Mouse (Mus musculus) 3T3-L1 (cell line): ENCODE results near the gene Mbd3.
"Not testable (repeated sequence)": the region's sequence is repeated elsewhere in the genome, so short reads cannot be mapped to it uniquely, and the experiment has no call there.

Source experiments
- DNase-seq: peaks from one replicate; pipeline ENCODE4 v3.0.0-alpha.2; 2015; ENCODE audit warnings: low read depth, low spot score

Mbd3 gene

DNA sequence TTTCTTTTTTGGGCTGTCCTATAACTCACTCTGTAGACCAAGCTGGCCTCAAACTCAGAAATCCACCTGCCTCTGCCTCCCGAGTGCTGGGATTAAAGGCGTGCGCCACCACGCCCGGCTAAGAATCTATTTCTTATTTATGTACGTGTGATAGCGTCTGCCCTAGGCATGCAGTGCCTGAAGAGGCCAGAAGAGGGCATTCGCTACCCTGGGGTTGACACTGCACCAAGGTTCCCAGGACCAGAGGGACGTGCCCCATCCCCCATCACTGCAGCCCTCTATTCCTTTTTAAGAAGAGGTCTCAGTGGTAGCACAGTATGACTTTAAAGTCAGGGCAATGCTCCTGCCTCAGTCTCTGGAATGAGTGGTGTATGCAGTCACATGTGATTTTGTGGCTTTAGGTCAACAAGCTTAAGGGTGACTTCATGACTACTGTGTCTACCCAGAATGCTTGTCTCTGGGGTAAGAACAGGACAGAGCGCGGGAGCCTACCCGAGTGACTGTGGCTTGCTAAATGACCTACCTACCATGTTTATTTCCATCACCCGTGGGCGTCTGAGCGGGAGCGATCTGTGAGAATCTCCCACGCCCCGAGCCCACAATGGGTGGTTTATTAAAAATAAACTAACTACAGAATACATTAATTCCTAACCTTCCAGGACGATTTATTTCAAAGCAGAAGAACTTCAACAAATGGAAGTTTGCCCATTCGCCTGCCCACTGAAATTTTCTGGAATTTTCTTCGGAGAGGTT is 29.2 kb downstream of the Mbd3 start:
- no peak for DNase-seq

DNA sequence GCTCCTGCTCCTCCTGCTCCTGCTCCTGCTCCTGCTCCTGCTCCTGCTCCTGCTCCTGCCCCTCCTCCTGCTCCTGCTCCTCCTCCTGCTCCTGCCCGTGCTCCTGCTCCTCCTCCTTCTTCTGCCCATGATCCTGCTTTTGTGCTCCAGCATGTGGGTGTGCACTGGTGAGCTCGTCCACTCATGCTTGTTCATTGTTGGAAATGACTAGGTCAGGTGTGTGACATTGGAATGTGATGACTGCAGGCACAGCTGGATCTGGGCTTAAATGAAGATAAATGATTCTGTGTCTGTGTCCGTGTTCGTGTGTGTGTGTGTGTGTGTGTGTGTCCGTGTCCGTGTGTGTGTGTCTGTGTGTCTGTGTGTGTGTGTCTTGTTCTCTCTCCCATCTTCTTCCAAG is 31.0 kb downstream of the Mbd3 start:
- DNase-seq = peak; percentile 56

DNA sequence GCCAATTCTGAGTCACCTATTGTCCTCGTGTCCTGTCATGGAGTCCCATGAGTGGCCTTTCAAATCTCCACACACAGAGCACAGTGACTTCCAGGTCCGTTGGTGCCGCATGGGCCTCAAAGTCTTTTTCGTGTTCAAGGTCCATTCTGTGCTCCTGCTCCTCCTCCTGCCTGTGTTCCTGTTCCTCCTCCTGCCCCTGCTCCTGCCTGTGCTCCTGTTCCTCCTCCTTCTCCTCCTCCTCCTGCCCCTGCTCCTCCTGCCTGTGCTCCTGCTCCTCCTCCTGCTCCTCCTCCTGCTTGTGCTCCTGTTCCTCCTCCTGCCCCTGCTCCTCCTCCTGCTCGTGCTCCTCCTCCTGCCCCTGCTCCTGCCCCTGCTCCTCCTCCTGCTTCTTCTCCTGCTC is 31.4 kb downstream of the Mbd3 start:
- no peak for DNase-seq

DNA sequence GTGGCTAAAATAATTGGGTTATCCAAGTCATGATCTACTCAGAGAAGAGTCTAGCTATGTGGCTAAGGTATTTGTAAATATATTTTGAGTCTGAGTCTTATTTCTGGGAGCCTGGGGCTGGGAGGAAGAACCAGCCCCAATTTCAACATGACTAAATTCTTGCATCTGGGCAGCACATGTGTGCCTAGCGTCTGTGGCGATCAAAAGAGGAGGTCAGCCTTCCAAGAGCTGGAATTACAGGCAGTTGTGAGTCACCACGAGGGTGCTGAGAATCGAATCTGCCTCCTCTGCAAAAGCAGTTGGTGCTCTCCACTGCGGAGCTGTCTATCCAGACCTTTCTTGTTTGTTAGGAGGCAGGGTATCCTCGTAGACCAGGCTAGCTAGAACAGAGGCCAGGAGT is 33.6 kb downstream of the Mbd3 start:
- DNase-seq = peak; percentile 83

DNA sequence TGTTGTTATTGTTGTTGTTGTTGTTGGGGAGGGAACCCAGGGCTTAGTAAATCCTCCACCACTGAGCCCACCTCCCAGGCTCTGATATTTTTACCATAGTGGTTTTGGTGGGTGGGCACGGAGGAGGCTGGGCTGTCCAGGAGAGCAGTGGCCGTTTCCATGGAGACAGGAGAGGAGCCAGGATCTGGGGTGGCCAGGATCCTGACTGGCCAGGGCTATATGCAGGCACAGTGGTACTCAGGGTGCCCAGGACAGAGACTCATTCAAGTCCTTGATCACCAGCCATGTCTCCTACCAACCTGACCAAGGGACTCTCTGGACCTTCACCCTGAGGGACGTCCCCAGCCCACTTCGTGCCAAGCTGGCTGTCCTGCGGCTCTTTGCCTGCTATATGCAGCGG is 35.6 kb downstream of the Mbd3 start:
- DNase-seq = no peak

DNA sequence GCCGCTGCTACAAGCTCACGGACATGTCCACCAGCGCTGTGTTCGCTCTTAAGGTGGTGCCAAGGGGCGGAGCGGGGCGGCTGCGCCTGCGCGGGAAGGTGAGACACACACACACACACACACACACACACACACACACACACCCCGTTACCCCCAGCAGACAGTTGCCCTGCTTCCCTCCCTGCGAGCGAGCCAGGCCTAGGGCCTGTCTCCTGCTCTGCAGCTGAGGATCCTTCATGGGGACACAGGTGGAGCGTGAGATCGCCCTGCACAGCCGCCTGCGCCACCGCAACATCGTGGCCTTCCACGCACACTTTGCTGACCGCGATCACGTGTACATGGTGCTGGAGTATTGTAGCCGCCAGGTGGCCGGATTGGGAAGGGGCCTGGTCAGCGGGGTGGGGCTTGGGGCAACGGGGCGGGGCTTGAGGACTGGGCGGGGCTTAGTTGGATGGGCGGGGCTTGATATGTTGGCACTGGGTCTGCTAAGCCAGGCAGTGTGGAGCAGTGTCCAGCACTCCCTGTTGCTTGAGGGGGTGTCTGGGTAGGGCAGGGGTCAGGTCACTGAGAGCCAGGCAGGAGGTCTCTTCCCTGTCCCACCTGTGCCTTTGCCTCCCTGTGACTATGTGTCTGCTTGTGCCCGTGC is 41.2 kb downstream of the Mbd3 start:
- DNase-seq = no peak

DNA sequence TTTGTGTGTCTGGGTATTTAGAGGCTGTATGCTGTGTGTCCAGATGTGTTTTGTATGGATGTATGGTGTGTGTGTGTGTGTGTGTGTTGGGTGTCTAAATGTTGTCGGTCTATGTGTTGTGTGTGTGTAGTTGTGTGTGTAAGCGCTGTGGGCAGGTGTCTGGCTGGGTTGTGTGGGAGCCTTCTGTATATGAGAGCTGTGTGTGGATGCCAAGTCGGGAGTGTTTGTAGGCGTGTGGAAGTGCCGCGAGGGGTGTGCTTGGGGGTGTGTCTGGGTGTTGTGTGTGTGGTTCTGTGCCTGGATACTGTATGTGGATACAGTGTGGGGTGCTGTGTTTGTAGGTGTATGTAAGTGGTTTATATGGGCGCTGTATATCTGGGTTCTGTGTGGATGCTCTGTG is 42.0 kb downstream of the Mbd3 start:
- DNase-seq = no peak

DNA sequence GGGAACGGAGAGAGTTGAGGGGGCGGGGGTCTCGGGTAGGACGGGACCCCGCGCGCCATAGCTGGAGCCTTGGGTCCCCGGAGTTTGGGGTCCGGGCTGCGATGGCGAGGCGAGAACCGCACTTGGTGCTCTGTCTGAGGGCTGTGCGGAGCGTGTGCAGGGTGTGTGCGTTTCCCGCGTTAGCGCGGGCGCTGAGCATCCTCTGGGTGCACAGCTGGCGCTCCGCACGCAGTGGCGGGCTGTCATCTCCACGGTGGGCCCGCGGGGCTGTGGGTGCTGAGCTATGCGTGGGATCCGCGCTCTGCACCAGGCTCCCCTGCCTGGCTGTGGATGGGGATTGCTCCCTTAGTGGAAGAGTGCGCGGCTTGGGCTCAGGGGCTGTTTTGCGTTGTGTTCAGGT is 42.6 kb downstream of the Mbd3 start:
- DNase-seq = no peak

DNA sequence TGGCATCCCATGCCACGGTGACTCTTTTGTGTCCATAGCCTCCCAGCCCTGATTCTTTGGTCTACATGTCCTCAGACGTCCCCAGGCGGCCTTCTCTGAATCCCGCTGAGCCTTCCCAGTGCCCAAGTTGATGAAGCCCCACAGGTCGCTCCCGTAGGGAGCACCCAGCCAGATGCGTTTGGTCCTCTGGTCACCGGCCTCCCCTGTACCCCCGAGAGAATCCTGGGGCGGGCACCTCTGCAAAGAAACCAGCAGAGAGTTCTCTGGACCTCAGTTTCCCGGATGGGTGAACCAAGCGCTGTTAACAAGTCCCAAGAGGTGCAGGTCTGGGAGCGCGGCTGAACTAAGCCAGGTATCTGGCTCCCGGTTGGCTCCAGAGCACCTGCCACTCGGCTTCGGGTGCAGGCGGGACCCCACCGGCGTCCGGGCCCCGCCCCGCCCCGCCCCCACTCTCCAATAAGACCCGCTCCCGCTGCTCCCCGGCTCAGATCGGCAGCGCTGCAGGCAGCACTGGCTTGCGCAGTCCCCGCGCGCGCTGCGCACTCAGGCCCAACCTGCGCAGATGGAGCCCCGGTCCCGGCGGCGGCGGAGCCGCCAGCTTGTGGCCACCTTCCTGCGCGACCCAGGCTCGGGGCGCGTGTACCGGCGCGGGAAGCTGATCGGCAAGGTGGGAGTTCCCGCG is 43.2 kb downstream of the Mbd3 start, which contains the start of gene Plk5:
Plk5 (plus strand) TSS at position 459 of the 682 bp plus-strand sequence.
- DNase-seq = no peak

DNA sequence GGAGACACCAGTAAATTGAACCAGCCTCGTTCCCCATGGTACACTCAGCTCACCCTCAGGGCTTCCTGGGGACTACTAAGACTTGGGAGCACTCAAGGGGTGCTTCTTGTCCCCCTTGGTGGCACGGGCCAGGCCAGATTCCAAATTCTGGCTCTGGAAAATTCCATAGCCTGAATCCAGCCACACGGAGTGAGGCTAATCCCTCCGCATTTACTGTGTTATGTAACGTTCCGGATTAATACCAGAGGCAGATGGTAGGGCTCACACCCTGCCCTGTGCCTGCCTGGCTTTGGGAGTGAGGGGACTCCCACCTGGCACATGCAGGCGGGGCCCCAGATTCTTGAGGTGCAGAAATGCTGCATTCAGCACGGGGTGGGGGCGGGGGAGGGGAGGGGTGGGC is 43.9 kb downstream of the Mbd3 start:
- no peak for DNase-seq

DNA sequence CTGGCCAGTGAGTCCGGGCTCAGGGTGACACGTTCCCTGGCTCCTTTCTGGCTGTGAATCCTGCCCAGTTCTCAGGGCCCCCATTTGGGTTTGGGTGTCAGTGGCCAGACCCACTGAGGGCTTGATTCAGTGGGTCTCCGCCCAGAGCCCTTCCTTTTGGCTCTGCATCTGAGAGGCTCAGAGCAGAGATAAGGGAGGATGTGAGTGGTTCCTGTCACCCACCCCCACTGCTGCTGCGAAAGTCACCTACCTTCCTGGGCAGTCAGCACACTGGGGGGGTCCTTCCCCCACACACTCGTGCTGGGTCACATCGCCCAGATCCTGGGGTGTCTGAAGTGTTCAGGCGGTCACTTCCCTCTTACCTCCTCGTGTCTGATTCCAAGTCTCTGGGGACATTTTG is 46.6 kb downstream of the Mbd3 start:
- DNase-seq = no peak

DNA sequence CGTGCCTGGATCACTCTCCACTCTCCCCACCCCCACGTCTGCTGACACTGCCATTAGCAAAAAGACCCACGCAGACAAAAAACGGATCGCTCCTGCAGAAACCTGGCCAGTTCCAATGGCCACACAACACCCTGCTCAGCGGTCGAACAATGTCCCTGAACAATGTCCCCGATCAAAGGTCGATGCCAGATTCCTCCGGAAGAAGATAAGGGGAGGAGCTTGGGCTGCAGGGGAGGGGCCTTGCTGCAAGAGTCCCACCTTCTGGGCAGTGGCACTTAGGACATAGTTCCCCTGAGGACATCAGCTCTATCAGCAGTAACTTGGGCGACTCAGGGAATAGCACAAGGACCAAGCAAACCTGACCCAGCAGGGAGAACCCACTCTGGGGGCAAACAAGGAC is 47.5 kb downstream of the Mbd3 start:
- no peak for DNase-seq

DNA sequence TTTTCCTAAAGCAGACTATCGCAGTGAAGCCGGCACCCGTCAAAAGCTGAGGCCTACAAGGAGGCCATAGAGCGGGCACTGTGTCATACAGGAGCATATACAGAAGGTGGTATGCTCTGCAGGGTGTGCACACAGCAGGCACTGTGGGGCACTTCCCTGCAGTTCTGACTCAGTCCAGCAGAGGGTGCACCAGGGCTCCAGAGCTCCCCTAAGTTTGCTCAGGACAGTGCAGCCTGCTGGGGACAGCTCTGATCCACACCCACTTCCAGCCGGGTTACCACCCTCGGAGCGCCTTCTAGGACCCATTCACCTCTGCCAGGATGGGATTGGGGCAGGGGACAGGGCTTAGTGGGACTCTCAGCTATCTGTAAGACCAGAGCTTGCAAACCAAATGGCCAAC is 49.1 kb downstream of the Mbd3 start:
- peak; percentile 95 for DNase-seq

DNA sequence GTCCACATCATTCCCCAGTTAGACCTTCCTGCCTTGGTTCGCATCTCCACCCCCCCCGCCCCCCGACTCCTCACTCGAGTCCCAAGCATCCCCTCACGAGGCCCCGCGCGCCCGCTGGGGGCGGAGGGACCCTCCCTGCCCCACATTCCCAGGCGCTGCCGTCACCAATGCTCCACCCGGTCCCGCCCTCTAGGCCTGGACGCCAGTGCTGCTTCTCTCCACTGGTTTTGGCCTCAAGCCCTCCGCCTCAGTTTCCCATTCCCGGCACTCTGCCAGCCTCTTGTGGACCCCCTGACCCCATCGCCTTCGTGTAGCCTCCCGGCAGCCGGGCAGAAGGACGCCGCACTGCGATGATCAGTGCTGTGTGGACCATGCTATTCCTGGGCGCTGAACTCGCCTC is 50.4 kb downstream of the Mbd3 start:
- DNase-seq = no peak

DNA sequence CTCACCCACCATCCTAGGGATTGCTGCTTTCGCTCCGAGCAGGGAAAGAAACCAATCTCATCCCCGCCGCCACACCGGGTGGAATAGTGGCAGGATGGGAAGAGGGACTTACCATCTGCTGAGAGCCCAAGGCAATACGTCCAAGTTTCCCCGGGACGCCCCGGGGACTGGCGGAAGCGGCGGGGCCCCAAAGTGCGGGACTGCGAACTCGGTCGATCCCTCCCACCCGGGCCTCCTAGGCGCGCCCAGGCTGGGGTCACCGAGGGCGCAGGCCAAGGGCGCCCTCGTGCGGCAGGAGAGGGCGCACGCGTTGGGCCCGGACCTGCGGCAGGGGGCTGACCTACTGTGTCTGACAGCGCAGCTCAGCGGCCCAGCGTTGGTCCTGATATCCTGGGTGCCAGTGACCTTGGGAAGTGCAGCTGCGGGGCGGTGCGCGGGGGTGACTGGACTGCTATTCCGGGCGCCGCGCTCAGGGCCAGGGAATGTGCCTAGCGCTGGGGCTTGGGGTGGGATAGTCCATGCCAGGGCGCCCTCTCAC is 51.0 kb downstream of the Mbd3 start, which contains the start of gene Adamtsl5:
Adamtsl5 (minus strand) TSS at position 169 of the 538 bp plus-strand sequence.
- DNase-seq = peak; percentile 67

DNA sequence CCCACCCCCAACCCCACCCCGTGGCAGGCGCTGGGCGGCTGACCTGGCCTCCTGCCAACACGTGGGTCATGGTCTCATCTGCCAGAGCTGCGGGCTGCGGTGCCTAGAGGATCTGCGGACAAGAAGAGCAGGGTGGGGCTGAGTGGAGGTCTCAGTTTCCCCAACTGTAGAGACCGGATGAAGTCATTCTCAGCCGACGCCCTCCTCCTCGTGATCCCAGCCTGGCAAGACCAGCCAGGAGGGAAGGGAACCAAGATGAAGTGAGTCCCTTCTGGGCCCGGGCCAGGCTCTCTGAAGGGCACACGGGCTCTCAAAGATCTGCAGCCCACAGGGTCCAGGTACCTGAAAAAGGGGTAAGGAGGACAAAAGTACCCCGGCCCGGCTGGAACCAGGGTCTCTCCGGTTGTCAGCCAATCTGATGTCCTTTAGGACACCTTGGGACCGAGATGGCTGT is 51.8 kb downstream of the Mbd3 start:
- DNase-seq = peak; percentile 54

DNA sequence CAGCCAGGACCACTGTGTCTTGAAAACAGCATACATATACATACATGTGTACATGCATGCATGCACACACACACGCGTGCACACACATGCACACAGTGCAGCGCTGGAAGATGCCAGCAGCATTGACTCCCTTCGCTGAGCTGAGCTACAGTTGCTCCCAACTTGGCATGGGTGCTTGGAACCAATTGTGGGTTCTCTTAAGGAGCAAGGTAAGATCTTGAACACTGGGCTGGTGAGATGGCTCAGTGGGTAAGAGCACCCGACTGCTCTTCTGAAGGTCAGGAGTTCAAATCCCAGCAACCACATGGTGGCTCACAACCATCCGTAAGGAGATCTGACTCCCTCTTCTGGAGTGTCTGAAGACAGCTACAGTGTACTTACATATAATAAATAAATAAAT is 53.4 kb downstream of the Mbd3 start:
- not testable (repeated sequence) for DNase-seq

DNA sequence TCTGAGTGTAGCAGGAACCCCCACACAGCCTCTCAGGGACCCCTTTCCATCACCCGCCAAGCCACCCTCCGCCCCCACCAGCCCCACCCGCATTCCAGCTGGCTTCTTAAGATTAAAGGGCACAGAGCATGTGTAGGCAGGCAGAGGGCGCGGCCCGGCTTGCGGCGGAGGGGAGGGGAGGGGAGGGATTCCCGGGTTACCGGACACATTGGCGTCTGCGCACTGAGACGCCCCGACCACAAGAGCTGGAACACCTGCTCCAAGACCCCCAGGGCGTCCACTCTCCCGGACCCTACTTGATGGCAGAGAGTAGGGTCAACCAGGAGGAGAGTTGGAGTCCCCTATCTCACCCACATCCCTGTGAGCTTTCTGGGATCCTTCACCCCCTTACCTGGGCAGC is 54.2 kb downstream of the Mbd3 start:
- no peak for DNase-seq

DNA sequence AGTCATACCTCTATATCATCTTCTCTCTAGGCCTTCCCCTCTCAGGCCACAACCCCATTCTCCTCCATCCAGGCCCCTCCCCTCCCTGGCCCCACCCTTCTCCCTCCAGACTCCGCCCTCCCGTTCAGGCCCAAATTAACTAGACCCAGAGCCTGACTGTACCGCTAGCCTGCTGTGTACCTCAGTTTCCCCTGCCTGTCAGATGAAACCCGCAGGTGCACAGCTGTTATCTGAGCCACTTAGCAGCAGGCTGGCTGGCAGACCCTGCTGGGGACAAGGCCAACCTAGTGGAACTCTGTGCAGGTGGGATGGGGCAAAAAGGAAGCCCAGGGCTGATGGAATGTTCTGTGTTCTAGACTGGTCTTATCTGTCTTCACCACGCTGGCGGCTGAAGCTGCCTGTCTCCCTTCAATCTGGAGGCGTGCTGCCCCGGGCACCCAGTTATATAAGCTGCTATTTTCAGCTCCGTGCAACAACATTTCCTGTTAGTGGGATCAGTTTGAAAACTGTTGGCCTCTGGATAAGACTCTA is 55.2 kb downstream of the Mbd3 start:
- no peak for DNase-seq

DNA sequence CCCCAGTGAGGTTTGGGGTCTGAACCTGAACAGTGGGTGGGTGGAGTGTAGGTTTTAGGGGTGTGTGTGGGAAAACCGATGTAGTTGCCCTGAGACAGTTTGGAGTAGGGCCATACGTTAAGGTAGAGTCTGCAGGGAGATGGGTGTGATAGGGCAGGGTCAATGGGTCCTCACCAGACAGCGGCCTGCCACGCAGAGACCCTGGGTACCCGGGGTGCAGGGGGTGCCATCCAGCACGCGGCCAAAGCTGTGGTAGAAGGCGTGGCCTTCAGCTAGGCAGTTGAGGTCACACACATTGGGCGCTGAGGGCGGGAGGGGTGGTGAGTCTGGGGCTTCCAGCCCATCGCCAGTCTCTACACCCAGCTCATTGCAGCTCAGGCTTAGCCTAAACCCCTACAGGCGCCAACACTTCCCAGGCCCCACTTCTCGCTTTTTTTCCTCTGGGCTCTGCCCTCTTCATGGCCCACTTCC is 55.9 kb downstream of the Mbd3 start:
- DNase-seq = no peak

DNA sequence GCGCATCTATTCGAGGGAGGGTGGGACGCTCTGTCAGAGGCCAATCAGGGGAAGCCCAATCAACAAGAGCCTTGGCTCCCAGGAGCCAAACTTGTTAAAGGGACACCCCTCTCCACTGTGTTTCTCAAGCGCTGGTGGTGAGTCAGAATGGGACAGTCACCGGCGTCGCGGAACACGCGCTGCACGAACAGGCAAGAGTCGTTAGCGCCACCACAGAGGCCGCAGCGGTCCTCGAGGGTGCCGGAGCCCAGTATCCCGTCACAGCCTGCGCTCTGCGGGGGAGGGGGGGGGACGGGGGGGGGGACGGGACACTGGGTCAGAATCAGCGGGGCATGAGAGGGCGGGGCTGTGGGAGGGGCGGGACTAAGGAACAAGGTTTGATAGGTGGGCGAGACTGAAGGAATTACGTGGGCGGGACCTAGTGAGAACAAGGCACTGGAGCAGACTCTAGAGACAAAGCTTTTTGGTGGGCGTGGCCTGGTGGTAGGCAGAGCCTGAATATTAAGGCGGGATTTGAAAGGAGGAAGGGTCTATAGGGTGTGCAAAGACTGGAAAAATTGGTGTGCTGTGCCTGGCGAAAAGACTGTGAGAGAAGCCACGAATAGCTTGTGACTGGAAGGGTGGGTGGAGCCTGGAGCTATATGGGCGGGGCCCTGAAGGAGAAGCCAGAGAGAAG is 56.5 kb downstream of the Mbd3 start:
- DNase-seq = no peak
